Mouse (Mus musculus) embryonic facial prominence, embryonic 12.5 days (tissue): ENCODE measurements around the gene Fam184b. TPM values are rescaled to one million over a fixed set of nuclear protein-coding genes. Genes with fewer than 3 reads are reported as not detected.

Experiments
- ATAC-seq: fragments of 200-750 bp; cut with Nextera tagmentation; 2 replicates; pipeline ENCODE4 v1.8.0; 2017; ENCODE audit not compliant: insufficient number of reproducible peaks, insufficient read depth, low FRiP score, low TSS enrichment
- H3K27ac ChIP-seq: fragments of 300-500 bp; sonication (generic); 2 replicates; pipeline ENCODE4 v1.5.1; 2016; ENCODE audit warnings: mild to moderate bottlenecking
- H3K27me3 ChIP-seq: fragments of 300-500 bp; sonication (generic); 2 replicates; pipeline ENCODE4 v1.6.1; 2016; ENCODE audit warnings: mild to moderate bottlenecking, moderate library complexity
- H3K36me3 ChIP-seq: fragments of 300-500 bp; sonication (generic); 2 replicates; pipeline ENCODE4 v1.6.1; 2016; ENCODE audit warnings: mild to moderate bottlenecking
- H3K4me1 ChIP-seq: fragments of 300-500 bp; sonication (generic); 2 replicates; pipeline ENCODE4 v1.6.1; 2016
- H3K4me2 ChIP-seq: fragments of 300-500 bp; sonication (generic); replicated peaks from 2 replicates; pipeline ENCODE4 v1.6.1; 2016; ENCODE audit warnings: mild to moderate bottlenecking, moderate library complexity
- H3K4me3 ChIP-seq: fragments of 300-500 bp; sonication (generic); 2 replicates; pipeline ENCODE4 v1.5.1; 2016; ENCODE audit warnings: mild to moderate bottlenecking
- H3K9ac ChIP-seq: fragments of 300-500 bp; sonication (generic); 2 replicates; pipeline ENCODE4 v1.6.1; 2016; ENCODE audit warnings: mild to moderate bottlenecking, moderate library complexity
- H3K9me3 ChIP-seq: fragments of 300-500 bp; sonication (generic); 2 replicates; pipeline ENCODE4 v1.6.1; 2016; ENCODE audit warnings: mild to moderate bottlenecking, moderate library complexity
- WGBS: fragments of 180-500 bp; shearing (Covaris S2); methylation state at CpG from one replicate; pipeline ENCODE4 v1.1.7; 2016; 5-methylcytosine and 5-hydroxymethylcytosine counted together
- polyA plus RNA-seq: library from polyadenylated mRNA; unstranded; fragments of >200 nt; fragmentation: Nextera tagmentation; extraction: Ambion mirVana; gene quantifications from 2 replicates; pipeline ENCODE4 v1.2.1, GENCODE M21; 2016

The Fam184b gene
- polyA plus RNA-seq, 1 experiment from 2014 or later = 1.1 TPM

DNA sequence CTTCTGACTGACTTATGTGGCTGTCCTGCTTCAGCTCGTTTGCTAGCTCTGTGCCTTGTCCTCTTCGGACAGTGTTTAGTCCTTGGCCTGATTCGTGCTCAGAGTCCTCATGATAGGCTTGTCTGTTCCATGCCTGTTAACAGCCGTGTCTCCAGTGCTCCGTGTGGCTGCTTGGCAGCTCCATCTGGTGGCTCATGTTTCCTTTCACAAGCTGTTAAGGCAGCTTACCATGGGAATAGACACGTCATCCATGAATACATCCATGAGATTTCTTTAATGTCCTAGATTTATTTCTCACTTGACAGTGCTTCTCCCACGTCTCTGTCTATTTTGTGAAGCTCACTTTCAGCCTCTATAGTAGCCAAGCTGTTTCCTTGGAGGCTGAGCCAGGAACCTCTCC is 129.3 kb downstream of the Fam184b start:
- Histone ChIP-seq H3K4me2 (no peak overlapping the region), H3K9me3 (no peaks in the 10 kb centered on the region), H3K4me3 (no peak overlapping the region), H3K27me3 (no peaks in the 10 kb centered on the region), H3K9ac (no peak overlapping the region), H3K36me3 (peaks cover 62% of the 10 kb centered on the region), H3K27ac (no peak overlapping the region), H3K4me1 (no peaks in the 10 kb centered on the region)
- 83% methylated on average over 7 of the region's 7 CpGs for WGBS
- ATAC-seq = no peak

- 90% methylated on average over 5 of the region's 5 CpGs for WGBS
- no peak overlapping the region for H3K27ac ChIP-seq
- H3K9me3 ChIP-seq = no peaks in the 10 kb centered on the region
- H3K4me1 ChIP-seq = peaks cover 10% of the 10 kb centered on the region
- no peak overlapping the region for H3K9ac ChIP-seq
- ATAC-seq = no peak
- no peak overlapping the region for H3K4me3 ChIP-seq
- no peak overlapping the region for H3K4me2 ChIP-seq
- H3K27me3 ChIP-seq = no peaks in the 10 kb centered on the region
- peaks cover 49% of the 10 kb centered on the region for H3K36me3 ChIP-seq
These were observed 141.8 kb downstream of the Fam184b start for GRCm38 (mm10) chr5:45497564-45497963.

DNA sequence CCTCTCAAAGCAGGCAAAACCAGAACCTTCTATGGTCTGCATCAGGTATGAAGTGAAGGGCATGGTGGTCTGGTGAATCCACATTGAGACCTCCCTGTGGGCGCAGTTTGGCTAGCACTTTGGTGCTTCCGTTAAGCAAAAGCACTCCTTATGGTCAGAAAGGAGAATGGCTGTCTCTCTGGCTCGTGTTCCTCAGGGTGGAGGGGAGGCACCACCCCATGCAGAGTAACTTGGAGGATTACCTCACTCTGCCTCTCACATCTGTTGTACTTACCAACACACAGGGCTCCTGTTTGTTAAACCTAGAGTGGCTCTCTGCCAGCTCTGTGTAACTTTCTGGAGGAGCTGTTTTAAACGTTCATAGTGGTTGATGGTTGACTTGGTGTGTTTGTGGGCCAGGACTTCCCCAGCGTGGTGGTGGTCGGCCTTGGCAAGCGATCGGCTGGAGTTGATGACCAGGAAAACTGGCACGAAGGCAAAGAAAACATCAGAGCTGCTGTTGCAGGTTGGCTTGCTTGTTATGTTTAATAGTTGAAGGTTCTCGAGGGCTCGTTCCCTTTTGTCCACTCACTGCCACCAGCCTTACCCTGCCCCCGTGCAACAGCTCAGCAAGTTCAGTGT is 142.4 kb downstream of the Fam184b start:
- Histone ChIP-seq H3K27ac (no peak overlapping the region), H3K27me3 (no peaks in the 10 kb centered on the region), H3K9ac (no peak overlapping the region), H3K36me3 (peaks cover 46% of the 10 kb centered on the region), H3K4me1 (peaks cover 10% of the 10 kb centered on the region), H3K4me2 (no peak overlapping the region), H3K9me3 (no peaks in the 10 kb centered on the region), H3K4me3 (no peak overlapping the region)
- WGBS = 87% methylated on average over 12 of the region's 12 CpGs
- no peak for ATAC-seq

DNA sequence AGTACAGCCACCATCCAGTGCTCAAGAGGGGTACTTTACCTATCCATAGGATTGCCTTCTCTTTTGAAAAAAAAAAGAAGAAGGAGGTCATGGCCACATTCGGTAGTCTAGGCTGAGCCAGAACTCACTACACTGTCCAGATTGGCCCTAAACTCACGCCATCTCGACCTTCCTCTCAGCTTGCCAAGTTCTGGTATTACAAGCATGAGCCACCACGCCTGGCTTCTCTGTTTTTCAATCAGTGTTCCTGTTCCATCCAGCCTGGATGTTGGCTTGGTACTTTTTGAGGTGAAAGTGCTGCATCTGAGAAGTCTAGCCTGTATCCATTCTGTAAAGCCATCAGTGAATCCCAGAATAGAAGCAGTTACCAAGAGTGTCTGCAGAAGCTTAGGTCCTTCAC is 142.9 kb downstream of the Fam184b start:
- H3K4me3 ChIP-seq = no peak overlapping the region
- H3K27me3 ChIP-seq = no peaks in the 10 kb centered on the region
- H3K36me3 ChIP-seq = peaks cover 42% of the 10 kb centered on the region
- no peak overlapping the region for H3K4me2 ChIP-seq
- no peak overlapping the region for H3K9ac ChIP-seq
- WGBS = 90% methylated on average over 4 of the region's 4 CpGs
- H3K4me1 ChIP-seq = peaks cover 10% of the 10 kb centered on the region
- ATAC-seq = no peak
- no peak overlapping the region for H3K27ac ChIP-seq
- H3K9me3 ChIP-seq = no peaks in the 10 kb centered on the region

DNA sequence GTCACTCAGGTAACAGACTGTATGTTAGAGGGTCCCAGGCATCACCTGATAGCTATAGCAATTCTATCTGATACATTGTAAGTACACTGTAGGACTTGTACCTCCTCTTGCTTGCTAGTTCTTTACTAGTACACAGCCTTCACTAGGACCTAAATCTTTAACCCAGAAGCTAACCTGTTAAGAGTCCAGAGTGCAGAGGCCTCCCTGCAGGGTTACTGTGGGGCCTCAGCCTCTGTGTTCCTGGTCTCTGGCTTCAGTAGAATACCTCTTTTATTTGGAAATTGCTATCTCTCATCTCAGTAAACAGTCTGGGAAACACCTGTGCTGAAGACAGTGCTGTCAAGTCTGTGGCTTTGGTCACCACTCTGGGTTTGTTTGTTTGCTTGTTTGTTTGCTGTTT is 143.4 kb downstream of the Fam184b start:
- no peaks in the 10 kb centered on the region for H3K9me3 ChIP-seq
- peaks cover 39% of the 10 kb centered on the region for H3K36me3 ChIP-seq
- H3K4me1 ChIP-seq = peaks cover 10% of the 10 kb centered on the region
- no peak overlapping the region for H3K27ac ChIP-seq
- no peak overlapping the region for H3K4me2 ChIP-seq
- no peak overlapping the region for H3K4me3 ChIP-seq
- ATAC-seq = no peak
- H3K27me3 ChIP-seq = no peaks in the 10 kb centered on the region
- H3K9ac ChIP-seq = no peak overlapping the region

- Histone ChIP-seq H3K4me2 (no peak overlapping the region), H3K27me3 (no peaks in the 10 kb centered on the region), H3K36me3 (peaks cover 35% of the 10 kb centered on the region), H3K4me3 (no peak overlapping the region), H3K9me3 (no peaks in the 10 kb centered on the region), H3K9ac (no peak overlapping the region), H3K27ac (no peak overlapping the region), H3K4me1 (peaks cover 10% of the 10 kb centered on the region)
- no peak for ATAC-seq
- 89% methylated on average over 3 of the region's 3 CpGs for WGBS
These were observed 143.9 kb downstream of the Fam184b start for GRCm38 (mm10) chr5:45495429-45495975.

GRCm38 (mm10) chr5:45494093-45494755 is 145.2 kb downstream of the Fam184b start:
- Histone ChIP-seq H3K4me1 (peaks cover 10% of the 10 kb centered on the region), H3K4me2 (peak overlapping the region; percentile 67), H3K9me3 (no peaks in the 10 kb centered on the region), H3K9ac (peak overlapping the region; percentile 76), H3K27ac (no peak overlapping the region), H3K4me3 (peak overlapping the region; percentile 82), H3K27me3 (no peaks in the 10 kb centered on the region), H3K36me3 (peaks cover 30% of the 10 kb centered on the region)
- no peak for ATAC-seq
- WGBS = 62% methylated on average over 9 of the region's 9 CpGs

GRCm38 (mm10) chr5:45493191-45494092 is 146.0 kb downstream of the Fam184b start, which contains the start of gene Lap3:
Gene Lap3, plus strand, starts transcription at chr5:45493374.
- under 1% methylated on average over 78 of the region's 78 CpGs for WGBS
- H3K4me1 ChIP-seq = peaks cover 10% of the 10 kb centered on the region
- H3K9ac ChIP-seq = peak within 1 kb of the TSS; percentile 76
- peak within 1 kb of the TSS; percentile 82 for H3K4me3 ChIP-seq
- no peaks in the 10 kb centered on the region for H3K9me3 ChIP-seq
- ATAC-seq = peak; percentile 95
- peak within 1 kb of the TSS; percentile 70 for H3K27ac ChIP-seq
- peak within 1 kb of the TSS; percentile 67 for H3K4me2 ChIP-seq
- H3K36me3 ChIP-seq = peaks cover 22% of the 10 kb centered on the region
- no peaks in the 10 kb centered on the region for H3K27me3 ChIP-seq

DNA sequence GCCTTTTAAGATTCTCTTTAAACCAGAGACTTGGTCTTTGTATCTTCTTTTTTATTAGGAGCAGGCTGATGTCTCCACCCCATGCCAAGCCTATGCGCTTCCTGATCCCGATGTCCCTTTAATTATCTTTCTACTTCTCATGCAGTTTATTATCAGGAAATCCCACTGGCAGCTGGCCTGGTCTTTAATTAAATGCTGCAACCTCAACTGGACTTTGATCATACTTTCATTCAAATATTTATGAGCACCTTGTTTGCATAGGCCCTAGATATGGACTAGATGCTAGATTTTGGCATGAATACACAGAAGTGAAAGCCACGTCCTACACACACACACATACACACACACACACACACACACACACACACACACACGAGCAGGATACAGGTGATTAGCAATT is 147.6 kb downstream of the Fam184b start:
- WGBS = 73% methylated on average over 4 of the region's 4 CpGs
- H3K4me2 ChIP-seq = no peak overlapping the region
- H3K27ac ChIP-seq = no peak overlapping the region
- H3K36me3 ChIP-seq = peaks cover 10% of the 10 kb centered on the region
- ATAC-seq = no peak
- H3K4me1 ChIP-seq = peaks cover 10% of the 10 kb centered on the region
- H3K4me3 ChIP-seq = no peak overlapping the region
- H3K9me3 ChIP-seq = no peaks in the 10 kb centered on the region
- no peaks in the 10 kb centered on the region for H3K27me3 ChIP-seq
- H3K9ac ChIP-seq = no peak overlapping the region

DNA sequence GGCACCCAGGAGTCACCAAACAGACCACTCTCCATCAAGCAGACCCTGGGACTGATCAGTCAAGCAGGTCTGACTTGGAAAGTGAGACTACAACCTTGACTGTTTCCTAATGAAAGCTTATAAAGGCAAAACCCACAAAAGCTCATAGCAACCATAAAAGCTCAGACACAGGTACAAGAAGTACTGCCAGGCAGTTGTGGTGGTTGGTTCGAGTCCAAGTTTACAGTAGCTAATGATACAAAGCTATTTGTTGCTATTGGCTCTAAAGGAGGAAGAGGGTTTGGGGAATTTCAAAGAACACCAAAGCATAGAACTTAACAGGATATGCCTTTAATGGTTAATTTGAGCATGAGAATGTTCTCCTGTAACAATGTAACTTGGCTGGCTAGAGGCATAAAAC is 155.8 kb downstream of the Fam184b start:
- Histone ChIP-seq H3K9ac (no peak overlapping the region), H3K4me3 (no peak overlapping the region), H3K27me3 (no peaks in the 10 kb centered on the region), H3K36me3 (no peaks in the 10 kb centered on the region), H3K4me2 (no peak overlapping the region), H3K27ac (no peak overlapping the region), H3K4me1 (no peaks in the 10 kb centered on the region), H3K9me3 (no peaks in the 10 kb centered on the region)
- no peak for ATAC-seq
- WGBS = 83% methylated on average over 1 of the region's 1 CpGs

DNA sequence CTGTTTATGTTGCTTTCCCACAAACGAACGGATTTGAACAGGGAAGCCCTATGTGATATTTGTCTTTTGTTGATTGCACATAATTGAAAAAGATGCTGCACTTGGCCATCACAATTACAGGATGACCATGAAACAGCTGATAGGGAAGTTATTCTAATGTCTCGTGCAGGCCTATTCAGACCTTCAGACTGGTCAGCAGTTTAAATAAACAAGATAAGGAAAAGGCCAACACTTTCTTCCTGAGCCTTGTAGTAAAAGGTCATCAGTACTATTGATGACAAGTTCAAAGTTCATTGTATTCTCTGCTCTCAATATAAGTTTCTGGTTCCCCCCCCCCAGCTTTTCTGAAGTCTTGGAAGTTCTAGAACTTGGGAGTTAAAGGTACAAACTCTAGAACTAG is 156.8 kb downstream of the Fam184b start:
- Histone ChIP-seq H3K4me3 (no peak overlapping the region), H3K36me3 (no peaks in the 10 kb centered on the region), H3K27me3 (no peaks in the 10 kb centered on the region), H3K9me3 (no peaks in the 10 kb centered on the region), H3K9ac (no peak overlapping the region), H3K27ac (no peak overlapping the region), H3K4me2 (no peak overlapping the region), H3K4me1 (no peaks in the 10 kb centered on the region)
- WGBS = 70% methylated on average over 3 of the region's 3 CpGs
- ATAC-seq = no peak
